In genomic region chr12:113735847-113736246, GRCm38 (mm10) we compare ENCODE assay signal across 10 mouse cellular contexts.
DNase-seq lines count a peak whose midpoint lies in the region; ATAC-seq and TF ChIP-seq lines count a peak whose summit lies in the region.
"Had no signal": no experiment of that assay in that cellular context is flagged by ENCODE, and none has a peak within 500 bp of the region (broad histone marks: within the 10 kb centered on the region; RNA-seq: fewer than 3 reads in every experiment).

No protein-coding gene starts in this region.

- TF ChIP-seq EP300 in heart, adult 2 months (IDR thresholded peaks at IDR 0.05; ENCODE audit: insufficient read depth, low read depth, low read length) = no peak

- H3K4me1 ChIP-seq in heart, adult 2 months (ENCODE audit: control insufficient read depth, insufficient read depth, low read length) = no peaks in the 10 kb centered on the region
- no peaks in the 10 kb centered on the region for H3K4me1 ChIP-seq in lung, embryonic 14.5 days (ENCODE audit: insufficient read depth)
- no peaks in the 10 kb centered on the region for H3K4me1 ChIP-seq in lung, adult 2 months (ENCODE audit: control insufficient read depth, insufficient read depth, low read length)
- H3K4me1 ChIP-seq in bone marrow, adult 2 months (ENCODE audit: control insufficient read depth, insufficient read depth, low read length) = no peaks in the 10 kb centered on the region
- no peaks in the 10 kb centered on the region for H3K4me1 ChIP-seq in thymus, adult 2 months (replicated peaks; ENCODE audit: control insufficient read depth, insufficient read depth, low read length)
- H3K4me1 ChIP-seq: hindbrain, embryonic 15.5 days; liver, embryonic 13.5 days had no signal

- intact Hi-C loops in heart, adult 2 months (cut with DNase I) = no loop called here
- intact Hi-C loops in heart, postnatal 36 days (cut with DNase I) = no loop called here

- H3K27me3 ChIP-seq in heart, adult 2 months (ENCODE audit: control insufficient read depth, insufficient read depth, low read length) = no peaks in the 10 kb centered on the region
- H3K27me3 ChIP-seq in lung, embryonic 14.5 days (ENCODE audit: insufficient read depth, low read length) = no peaks in the 10 kb centered on the region
- no peaks in the 10 kb centered on the region for H3K27me3 ChIP-seq in thymus, adult 2 months (ENCODE audit: control insufficient read depth, insufficient read depth, low read length)
- H3K27me3 ChIP-seq: hindbrain, embryonic 15.5 days; liver, embryonic 13.5 days had no signal

- no peaks in the 10 kb centered on the region for H3K9me3 ChIP-seq in lung, embryonic 14.5 days (ENCODE audit: low read depth, low read length)
- H3K9me3 ChIP-seq: liver, embryonic 13.5 days had no signal

- no peak overlapping the region for H3K4me2 ChIP-seq in lung, embryonic 14.5 days
- H3K4me2 ChIP-seq: hindbrain, embryonic 15.5 days; liver, embryonic 13.5 days had no signal

- no peaks in the 10 kb centered on the region for H3K79me2 ChIP-seq in heart, adult 2 months (replicated peaks; ENCODE audit: control insufficient read depth, insufficient read depth, low read length)

- H3K27ac ChIP-seq in heart, adult 2 months = no peak overlapping the region
- no peak overlapping the region for H3K27ac ChIP-seq in lung, embryonic 14.5 days (ENCODE audit: low read depth)
- no peak overlapping the region for H3K27ac ChIP-seq in bone marrow, adult 2 months (ENCODE audit: control insufficient read depth, insufficient read depth, low read depth, low read length, poor library complexity)
- no peak overlapping the region for H3K27ac ChIP-seq in thymus, adult 2 months (ENCODE audit: control insufficient read depth, insufficient read depth, low read length)
- H3K27ac ChIP-seq: hindbrain, embryonic 15.5 days; liver, embryonic 13.5 days had no signal

- no peak overlapping the region for H3K9ac ChIP-seq in heart, adult 2 months (ENCODE audit: low read depth, low read length)
- no peak overlapping the region for H3K9ac ChIP-seq in lung, embryonic 14.5 days
- H3K9ac ChIP-seq: hindbrain, embryonic 15.5 days; liver, embryonic 13.5 days had no signal

- H3K4me3 ChIP-seq in heart, adult 2 months = no peak overlapping the region
- no peak overlapping the region for H3K4me3 ChIP-seq in lung, embryonic 14.5 days (ENCODE audit: low read depth, low read length)
- H3K4me3 ChIP-seq in lung, adult 2 months (replicated peaks; ENCODE audit: extremely low read depth, low read depth, low read length) = no peak overlapping the region
- H3K4me3 ChIP-seq in bone marrow, adult 2 months (replicated peaks; ENCODE audit: control insufficient read depth, low read depth, low read length) = no peak overlapping the region
- H3K4me3 ChIP-seq in thymus, adult 2 months (ENCODE audit: control insufficient read depth, insufficient read depth, low read length) = no peak overlapping the region
- H3K4me3 ChIP-seq: hindbrain, embryonic 15.5 days; liver, embryonic 13.5 days had no signal

- no peaks in the 10 kb centered on the region for H3K36me3 ChIP-seq in heart, adult 2 months (ENCODE audit: control insufficient read depth, insufficient read depth, low read length)
- H3K36me3 ChIP-seq in lung, embryonic 14.5 days (ENCODE audit: insufficient read depth) = no peaks in the 10 kb centered on the region
- no peaks in the 10 kb centered on the region for H3K36me3 ChIP-seq in thymus, adult 2 months (ENCODE audit: control insufficient read depth, insufficient read depth, low read length)
- H3K36me3 ChIP-seq: hindbrain, embryonic 15.5 days; liver, embryonic 13.5 days had no signal

- TF ChIP-seq CTCF in heart, adult 2 months (IDR thresholded peaks at IDR 0.05) = peak; percentile 30
- TF ChIP-seq CTCF in lung, embryonic 14.5 days (IDR thresholded peaks at IDR 0.05; ENCODE audit: low read depth) = peak; percentile 42
- TF ChIP-seq CTCF in lung, adult 2 months (IDR thresholded peaks at IDR 0.05; ENCODE audit: insufficient read depth, low read length) = no peak
- TF ChIP-seq CTCF in bone marrow, adult 2 months (IDR thresholded peaks at IDR 0.05; ENCODE audit: control insufficient read depth, insufficient read depth, low read length) = peak; percentile 12; the same call in 1 of the 2 replicates
- no peak for TF ChIP-seq CTCF in thymus, adult 2 months (IDR thresholded peaks at IDR 0.05; ENCODE audit: borderline replicate concordance, control insufficient read depth, extremely low read depth, insufficient read depth, low read length, poor library complexity)

- DNase-seq in heart, adult 2 months = no peak
- DNase-seq in heart, postnatal 36 days = no peak
- DNase-seq in lung, embryonic 14.5 days = peak; percentile 8
- DNase-seq in lung, adult 2 months = no peak
- DNase-seq in thymus, adult 2 months = peak; percentile 15
- DNase-seq in Muller cell, postnatal 12 days (ENCODE audit: inconsistent ontology term) = no peak
- no peak for DNase-seq in left cerebral cortex, adult 8-10 months (ENCODE audit: low spot score in 2 of 2)
- DNase-seq: liver, embryonic 13.5 days had no signal

- TF ChIP-seq POLR2A in heart, adult 2 months (IDR thresholded peaks at IDR 0.05; ENCODE audit: insufficient read depth, low read depth, low read length) = no peak
- no peak for TF ChIP-seq POLR2A in lung, adult 2 months (IDR thresholded peaks at IDR 0.05; ENCODE audit: borderline replicate concordance, extremely low read depth, low read depth, low read length)
- no peak for TF ChIP-seq POLR2A in bone marrow, adult 2 months (IDR thresholded peaks at IDR 0.05; ENCODE audit: borderline replicate concordance, control insufficient read depth, low read depth, low read length)
- no peak for TF ChIP-seq POLR2A in thymus, adult 2 months (IDR thresholded peaks at IDR 0.05; ENCODE audit: control insufficient read depth, extremely low read depth, insufficient read depth, low read length, poor library complexity)

- 53% methylated on average over 4 of the region's 4 CpGs for WGBS in heart, adult 2 months
- 63% methylated on average over 4 of the region's 4 CpGs for WGBS in lung, embryonic 14.5 days
- WGBS in lung, adult 2 months = 53% methylated on average over 4 of the region's 4 CpGs
- WGBS in bone marrow, adult 2 months = 56% methylated on average over 4 of the region's 4 CpGs
- WGBS in thymus, adult 2 months = 63% methylated on average over 4 of the region's 4 CpGs

- ATAC-seq in lung, embryonic 14.5 days (ENCODE audit: insufficient read depth) = no peak

Comparison
In these comparisons a context has a peak if more than half of its experiments do, and no peak if none do; other contexts are left out.
1. DNase-seq: peak in lung, embryonic 14.5 days (single experiment) and thymus, adult 2 months (single experiment); none in heart, adult 2 months (0 of 2), heart, postnatal 36 days (0 of 2), lung, adult 2 months (single experiment), Muller cell, postnatal 12 days (single experiment) and left cerebral cortex, adult 8-10 months (0 of 2).
2. CTCF ChIP-seq: peak in heart, adult 2 months (single experiment), lung, embryonic 14.5 days (single experiment) and bone marrow, adult 2 months (single experiment); none in lung, adult 2 months (single experiment) and thymus, adult 2 months (single experiment).